Mouse (Mus musculus) heart, postnatal 4 days (tissue): ENCODE data around the gene Neurod6. TPM values are rescaled to one million over a fixed set of nuclear protein-coding genes. Genes with fewer than 3 reads are reported as not detected.

ENCODE experiments used
- DNase-seq: peaks from one replicate; pipeline ENCODE4 v3.0.0; 2021
- total RNA-seq, 2 experiments: library from RNA; stranded (reverse); gene quantifications; 2 replicates each; pipeline ENCODE4 v1.2.3; 2021

Gene Neurod6
- total RNA-seq, 2 experiments from 2014 or later, result not detected

- DNase-seq, result peak; percentile 20
Measured at GRCm38 (mm10) chr6:55646824-55647560, 34.1 kb downstream of the Neurod6 start.

- DNase-seq, result no peak
Measured at GRCm38 (mm10) chr6:55646111-55646823, 34.8 kb downstream of the Neurod6 start.

- no peak for DNase-seq
Measured at GRCm38 (mm10) chr6:55634662-55635061, 46.4 kb downstream of the Neurod6 start.

Other genes starting within 250 kb of the Neurod6 start
- 10 to 100 TPM in 1 of 2 experiments, 1 to 10 TPM in 1; 8.6 to 11.9 TPM for gene Adcyap1r1, start 229.3 kb downstream of the Neurod6 start, total RNA-seq
- gene Itprid1, start 155.6 kb upstream of the Neurod6 start, total RNA-seq, result not detected